Mouse (Mus musculus): ENCODE results near the gene Gm36245.

DNA sequence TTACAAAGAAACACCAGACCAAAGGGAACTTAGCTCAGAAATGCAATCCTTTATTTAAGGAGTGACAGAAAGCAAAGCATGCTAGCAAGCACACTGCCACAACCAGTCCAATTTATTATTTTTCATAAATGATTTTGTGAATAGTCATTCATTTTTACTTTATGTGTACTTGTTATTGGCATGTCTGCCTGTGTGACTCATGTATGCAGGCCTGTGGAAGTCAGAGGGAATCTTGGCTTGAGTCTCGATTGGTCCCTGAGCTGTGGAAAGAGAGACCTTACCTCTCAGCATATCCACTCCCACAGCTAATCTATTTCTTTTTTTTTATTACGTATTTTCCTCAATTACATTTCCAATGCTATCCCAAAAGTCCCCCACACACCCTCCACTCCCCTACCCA, 20.3 kb upstream of the Gm36245 start:
- no peak for TF ChIP-seq POLR2A (IDR thresholded peaks at IDR 0.05; ENCODE audit: low read depth, low read length)
- no peak for TF ChIP-seq CTCF (conservative IDR thresholded peaks at IDR 0.05; ENCODE audit: insufficient read depth, insufficient read length, low read depth, low read length)

Measured in kidney, adult 2 months (tissue).